Mouse (Mus musculus) forelimb bud, embryonic 11.5 days (tissue): ENCODE results near the gene 1810009J06Rik.
"Not testable (repeated sequence)": the region's sequence is repeated elsewhere in the genome, so short reads cannot be mapped to it uniquely, and the experiment has no call there.

Source experiments
- DNase-seq: peaks from one replicate; pipeline ENCODE4 v3.0.0-alpha.2; 2012; ENCODE audit warnings: low read depth, low spot score

Gene 1810009J06Rik

DNA sequence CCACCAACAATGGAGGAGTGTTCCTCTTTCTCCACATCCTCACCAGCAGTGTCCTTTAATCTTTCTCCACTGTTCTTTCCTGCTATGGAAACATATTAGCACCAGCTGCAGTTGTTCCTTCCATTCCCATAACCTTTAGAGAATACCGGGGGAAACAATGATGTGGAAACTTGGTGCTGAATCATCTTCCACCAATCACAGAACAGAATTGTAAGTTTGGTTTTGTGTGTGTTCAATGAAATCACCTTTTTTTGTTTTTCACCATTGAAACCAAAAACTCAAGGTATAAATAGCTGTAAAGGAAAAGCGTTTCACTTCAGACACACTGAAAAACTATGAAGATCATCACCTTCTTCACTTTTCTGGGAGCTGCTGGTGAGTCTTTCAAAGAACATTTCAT is at the start of gene 1810009J06Rik:
Gene 1810009J06Rik, plus strand, starts transcription at position 301 of the 400 bp plus-strand sequence.
- DNase-seq: not testable (repeated sequence)

DNA sequence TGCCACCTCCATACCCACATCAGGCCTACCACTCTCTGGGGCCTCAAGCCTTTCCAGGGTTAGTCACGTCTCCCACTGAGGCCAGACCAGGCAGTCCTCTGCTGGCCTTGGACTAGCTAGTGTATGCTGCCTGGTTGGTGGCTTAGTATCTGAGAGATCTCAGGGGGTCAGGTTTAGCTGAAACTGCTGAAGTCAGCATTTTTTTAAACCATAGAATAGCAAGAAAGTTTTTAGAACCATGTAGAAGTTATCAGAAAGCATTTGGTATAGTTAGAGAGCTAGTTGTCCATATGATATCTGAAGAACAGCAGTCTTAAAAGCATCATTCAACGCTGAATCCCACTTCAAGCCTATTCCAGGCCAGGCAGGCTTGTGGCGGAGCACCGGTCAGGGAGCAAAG is 44.6 kb upstream of the 1810009J06Rik start:
- no peak for DNase-seq

DNA sequence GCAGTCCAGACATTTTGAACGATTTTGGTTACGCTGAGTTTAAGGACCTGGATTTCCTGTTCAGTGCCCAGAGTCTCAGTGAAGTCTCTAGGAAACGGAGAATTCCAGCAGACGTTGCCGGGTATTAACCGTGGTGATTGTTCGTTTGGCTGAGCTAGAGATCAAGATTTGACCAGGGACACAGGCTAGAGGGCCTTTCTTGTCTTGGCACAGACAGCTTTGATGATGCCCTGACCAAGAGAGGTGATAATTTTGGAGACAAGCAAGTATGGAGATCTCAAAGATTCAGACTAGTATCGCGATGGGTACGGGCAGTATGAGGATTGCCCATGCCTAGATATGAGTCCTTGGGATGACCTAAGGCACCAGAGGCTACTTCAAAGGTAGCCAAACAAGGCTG is 24.1 kb upstream of the 1810009J06Rik start, which contains the start of gene 1700074P13Rik:
Gene 1700074P13Rik, minus strand, starts transcription at position 101 of the 400 bp plus-strand sequence.
- no peak for DNase-seq

DNA sequence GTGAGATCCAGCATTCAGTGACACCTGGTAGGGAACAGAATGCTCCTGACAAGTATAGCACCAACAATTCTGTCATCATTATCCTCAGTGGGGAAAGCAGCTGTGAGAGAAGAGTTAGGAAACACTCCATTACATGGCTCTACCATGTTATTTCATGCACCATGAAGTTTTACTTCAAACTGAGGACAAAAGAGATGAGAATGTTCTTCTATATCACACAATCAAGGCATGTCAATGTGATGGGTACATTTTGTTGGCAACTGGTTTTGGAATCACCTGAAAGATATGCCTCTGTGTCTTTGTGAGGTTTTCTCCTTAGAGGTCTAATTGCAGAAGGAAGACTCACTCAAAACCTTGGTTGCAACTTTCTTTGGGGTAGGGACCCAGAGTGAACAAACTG is 12.8 kb upstream of the 1810009J06Rik start, which contains the start of gene Gm4744:
Gene Gm4744, minus strand, starts transcription at position 101 of the 400 bp plus-strand sequence.
- no peak for DNase-seq

- DNase-seq: no peak
Measured at GRCm38 (mm10) chr6:40953716-40954115, 10.8 kb upstream of the 1810009J06Rik start.

DNA sequence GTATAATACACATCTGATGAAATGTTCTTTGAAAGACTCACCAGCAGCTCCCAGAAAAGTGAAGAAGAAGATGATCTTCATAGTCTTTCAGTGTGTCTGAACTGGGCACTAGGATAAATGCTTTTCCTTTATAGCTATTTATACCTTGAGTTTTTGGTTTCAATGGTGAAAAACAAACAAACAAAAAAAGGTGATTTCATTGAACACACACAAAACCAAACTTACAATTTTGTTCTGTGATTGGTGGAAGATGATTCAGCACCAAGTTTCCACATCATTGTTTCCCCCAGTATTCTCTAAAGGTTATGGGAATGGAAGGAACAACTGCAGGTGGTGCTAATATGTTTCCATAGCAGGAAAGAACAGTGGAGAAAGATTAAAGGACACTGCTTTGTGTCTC is 34.8 kb downstream of the 1810009J06Rik start, which contains the start of gene Gm2663:
Gene Gm2663, minus strand, starts transcription at position 101 of the 400 bp plus-strand sequence.
- DNase-seq: not testable (repeated sequence)

- no peak for DNase-seq
Measured at GRCm38 (mm10) chr6:41015065-41015464, 50.5 kb downstream of the 1810009J06Rik start.
